Mouse (Mus musculus): ENCODE measurements around the gene Dst. TPM values are rescaled to one million over a fixed set of nuclear protein-coding genes. Genes with fewer than 3 reads are reported as not detected.

Gene Dst
- polyA plus RNA-seq, 1 experiment from 2014 or later: 63.1 TPM

DNA sequence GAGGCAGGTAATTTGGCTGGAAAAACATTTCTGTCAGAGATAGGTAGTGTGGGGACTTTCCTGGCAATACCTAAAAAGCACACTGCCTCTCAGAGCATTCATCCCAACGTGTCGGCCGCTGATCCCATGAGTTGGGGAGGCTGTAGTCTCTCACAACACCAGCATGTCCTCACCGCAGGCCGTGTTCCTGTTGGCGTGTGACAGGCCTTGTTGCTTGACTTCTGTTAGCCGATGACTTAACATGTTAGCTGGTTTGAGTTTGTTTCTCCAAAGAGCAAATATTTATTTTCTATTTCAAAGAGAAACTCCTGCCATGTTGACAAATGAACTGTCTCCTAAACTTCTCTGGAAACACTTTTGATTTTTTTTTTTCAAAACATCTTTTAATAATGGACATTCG lies 344.2 kb downstream of the Dst start:
- H3K9ac ChIP-seq: no peak overlapping the region
- peaks cover 92% of the 10 kb centered on the region for H3K36me3 ChIP-seq (replicated peaks; ENCODE audit: control insufficient read depth, insufficient read depth)
- no peaks in the 10 kb centered on the region for H3K27me3 ChIP-seq (ENCODE audit: control insufficient read depth, insufficient read depth, low read length)
- 96% methylated on average over 8 of the region's 8 CpGs for WGBS
- ATAC-seq (ENCODE audit: low FRiP score) (no peak), DNase-seq (ENCODE audit: low spot score) (no peak)
- H3K4me1 ChIP-seq (replicated peaks; ENCODE audit: control insufficient read depth, insufficient read depth, low read length): no peaks in the 10 kb centered on the region
- no peak overlapping the region for H3K27ac ChIP-seq
- no peak overlapping the region for H3K4me3 ChIP-seq (replicated peaks; ENCODE audit: low read length)
- no peaks in the 10 kb centered on the region for H3K9me3 ChIP-seq (ENCODE audit: control insufficient read depth, low read length)
- H3K4me2 ChIP-seq (replicated peaks): no peak overlapping the region

DNA sequence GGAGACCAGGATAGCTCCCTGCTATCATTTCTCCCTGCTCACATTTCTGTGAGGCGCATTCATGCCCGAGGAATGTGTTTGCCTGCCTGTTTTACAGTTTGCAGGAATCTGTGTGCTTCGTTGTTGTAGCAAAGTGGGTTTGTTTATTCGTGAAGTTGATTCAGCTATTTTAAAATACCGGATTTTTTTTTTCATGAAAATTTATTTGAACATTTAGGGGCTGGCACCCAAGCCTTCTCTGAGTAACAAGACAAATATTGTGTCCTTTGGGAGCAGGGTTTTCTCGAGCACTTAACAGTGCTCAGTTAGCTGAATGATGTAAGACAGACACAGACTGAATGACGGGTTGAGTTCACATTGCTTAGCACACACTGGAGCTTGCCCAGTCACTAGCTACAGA lies 345.9 kb downstream of the Dst start:
- DNase-seq (ENCODE audit: low spot score) (no peak), ATAC-seq (ENCODE audit: low FRiP score) (no peak)
- H3K9ac ChIP-seq: no peak overlapping the region
- WGBS: 88% methylated on average over 7 of the region's 7 CpGs
- no peak overlapping the region for H3K27ac ChIP-seq
- H3K4me2 ChIP-seq (replicated peaks): no peak overlapping the region
- no peak overlapping the region for H3K4me3 ChIP-seq (replicated peaks; ENCODE audit: low read length)
- peaks cover 92% of the 10 kb centered on the region for H3K36me3 ChIP-seq (replicated peaks; ENCODE audit: control insufficient read depth, insufficient read depth)
- H3K4me1 ChIP-seq (replicated peaks; ENCODE audit: control insufficient read depth, insufficient read depth, low read length): no peaks in the 10 kb centered on the region
- H3K9me3 ChIP-seq (ENCODE audit: control insufficient read depth, low read length): no peaks in the 10 kb centered on the region
- no peaks in the 10 kb centered on the region for H3K27me3 ChIP-seq (ENCODE audit: control insufficient read depth, insufficient read depth, low read length)

DNA sequence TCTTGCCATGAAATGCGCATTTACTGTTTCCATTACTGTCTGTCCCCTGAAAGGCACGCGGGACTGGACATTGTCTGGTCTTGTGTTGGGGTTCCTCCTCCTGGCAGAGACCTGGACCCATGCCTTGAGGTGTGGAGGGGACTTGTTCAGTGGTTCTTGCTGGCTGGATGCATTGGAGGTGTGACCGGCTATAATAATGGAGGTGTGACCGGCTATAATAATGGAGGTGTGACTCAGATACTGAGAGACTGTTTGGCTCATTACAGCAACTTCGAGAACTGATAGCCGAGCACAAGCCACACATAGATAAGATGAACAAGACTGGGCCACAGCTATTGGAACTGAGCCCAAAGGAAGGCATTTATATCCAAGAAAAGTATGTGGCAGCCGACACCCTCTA lies 351.9 kb downstream of the Dst start:
- WGBS: 95% methylated on average over 8 of the region's 8 CpGs
- Histone ChIP-seq H3K36me3 (replicated peaks; ENCODE audit: control insufficient read depth, insufficient read depth) (peaks cover 94% of the 10 kb centered on the region), H3K27ac (no peak overlapping the region), H3K4me1 (replicated peaks; ENCODE audit: control insufficient read depth, insufficient read depth, low read length) (no peaks in the 10 kb centered on the region), H3K27me3 (ENCODE audit: control insufficient read depth, insufficient read depth, low read length) (no peaks in the 10 kb centered on the region), H3K4me2 (replicated peaks) (no peak overlapping the region), H3K9me3 (ENCODE audit: control insufficient read depth, low read length) (no peaks in the 10 kb centered on the region), H3K9ac (no peak overlapping the region), H3K4me3 (replicated peaks; ENCODE audit: low read length) (no peak overlapping the region)
- DNase-seq (ENCODE audit: low spot score) (no peak), ATAC-seq (ENCODE audit: low FRiP score) (no peak)

DNA sequence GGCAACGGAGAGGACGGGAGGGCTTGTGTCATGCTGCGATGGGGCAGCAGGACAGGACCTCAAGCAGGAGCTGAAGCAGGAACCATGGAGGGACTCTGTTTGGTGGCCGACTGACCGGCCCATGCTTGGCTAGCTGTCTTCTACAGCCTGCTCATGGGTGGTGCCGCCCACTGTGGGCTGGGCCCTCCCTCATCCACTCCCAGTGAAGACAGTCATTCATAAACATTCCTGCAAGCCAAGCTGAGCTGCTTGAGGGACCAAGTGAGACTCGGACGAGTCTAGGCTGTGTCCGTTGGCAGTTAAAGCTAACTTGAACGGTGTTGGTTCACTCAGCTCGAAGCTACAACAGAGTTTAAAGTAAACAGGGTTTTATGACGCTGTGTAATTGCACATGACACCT lies 353.0 kb downstream of the Dst start:
- 89% methylated on average over 12 of the region's 12 CpGs for WGBS

DNA sequence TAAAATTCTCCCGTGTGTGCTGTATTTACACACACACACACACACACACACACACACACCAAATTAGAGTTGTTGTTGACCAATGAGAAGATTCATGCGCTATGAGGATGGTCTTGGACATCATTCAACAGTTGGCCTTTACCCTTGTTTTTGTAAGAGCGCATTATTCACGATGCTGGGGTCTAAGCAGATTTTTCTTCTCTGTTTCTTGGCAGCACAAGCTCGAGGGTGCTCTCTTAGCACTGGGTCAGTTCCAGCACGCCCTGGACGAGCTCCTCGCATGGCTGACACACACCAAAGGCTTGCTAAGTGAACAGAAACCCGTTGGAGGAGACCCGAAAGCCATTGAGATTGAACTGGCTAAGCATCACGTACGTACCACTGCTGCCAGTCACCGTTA lies 360.5 kb downstream of the Dst start:
- ATAC-seq (ENCODE audit: low FRiP score): no peak
- peaks cover 96% of the 10 kb centered on the region for H3K36me3 ChIP-seq (replicated peaks; ENCODE audit: control insufficient read depth, insufficient read depth)
- no peak overlapping the region for H3K4me2 ChIP-seq (replicated peaks)
- no peaks in the 10 kb centered on the region for H3K27me3 ChIP-seq (ENCODE audit: control insufficient read depth, insufficient read depth, low read length)
- H3K4me1 ChIP-seq (replicated peaks; ENCODE audit: control insufficient read depth, insufficient read depth, low read length): no peaks in the 10 kb centered on the region
- no peaks in the 10 kb centered on the region for H3K9me3 ChIP-seq (ENCODE audit: control insufficient read depth, low read length)
- H3K4me3 ChIP-seq (replicated peaks; ENCODE audit: low read length): no peak overlapping the region
- no peak for DNase-seq (ENCODE audit: low spot score)
- WGBS: 91% methylated on average over 13 of the region's 13 CpGs
- H3K27ac ChIP-seq: no peak overlapping the region
- no peak overlapping the region for H3K9ac ChIP-seq

More for the DNA sequence above, 353.0 kb downstream of the Dst start:
- peaks cover 96% of the 10 kb centered on the region for H3K36me3 ChIP-seq (replicated peaks; ENCODE audit: control insufficient read depth, insufficient read depth)
- no peak overlapping the region for H3K4me2 ChIP-seq (replicated peaks)
- H3K27me3 ChIP-seq (ENCODE audit: control insufficient read depth, insufficient read depth, low read length): no peaks in the 10 kb centered on the region
- H3K27ac ChIP-seq: no peak overlapping the region
- H3K4me3 ChIP-seq (replicated peaks; ENCODE audit: low read length): no peak overlapping the region
- no peak for ATAC-seq (ENCODE audit: low FRiP score)
- H3K4me1 ChIP-seq (replicated peaks; ENCODE audit: control insufficient read depth, insufficient read depth, low read length): no peaks in the 10 kb centered on the region
- H3K9ac ChIP-seq: no peak overlapping the region
- no peak for DNase-seq (ENCODE audit: low spot score)
- no peaks in the 10 kb centered on the region for H3K9me3 ChIP-seq (ENCODE audit: control insufficient read depth, low read length)

GRCm38 (mm10) chr1:34269578-34269977 lies 361.6 kb downstream of the Dst start:
- no peaks in the 10 kb centered on the region for H3K4me1 ChIP-seq (replicated peaks; ENCODE audit: control insufficient read depth, insufficient read depth, low read length)
- H3K27ac ChIP-seq: no peak overlapping the region
- 88% methylated on average over 11 of the region's 11 CpGs for WGBS
- DNase-seq (ENCODE audit: low spot score) (no peak), ATAC-seq (ENCODE audit: low FRiP score) (no peak)
- H3K27me3 ChIP-seq (ENCODE audit: control insufficient read depth, insufficient read depth, low read length): no peaks in the 10 kb centered on the region
- no peak overlapping the region for H3K9ac ChIP-seq
- no peaks in the 10 kb centered on the region for H3K9me3 ChIP-seq (ENCODE audit: control insufficient read depth, low read length)
- H3K4me3 ChIP-seq (replicated peaks; ENCODE audit: low read length): no peak overlapping the region
- H3K4me2 ChIP-seq (replicated peaks): no peak overlapping the region
- H3K36me3 ChIP-seq (replicated peaks; ENCODE audit: control insufficient read depth, insufficient read depth): peaks cover 95% of the 10 kb centered on the region

DNA sequence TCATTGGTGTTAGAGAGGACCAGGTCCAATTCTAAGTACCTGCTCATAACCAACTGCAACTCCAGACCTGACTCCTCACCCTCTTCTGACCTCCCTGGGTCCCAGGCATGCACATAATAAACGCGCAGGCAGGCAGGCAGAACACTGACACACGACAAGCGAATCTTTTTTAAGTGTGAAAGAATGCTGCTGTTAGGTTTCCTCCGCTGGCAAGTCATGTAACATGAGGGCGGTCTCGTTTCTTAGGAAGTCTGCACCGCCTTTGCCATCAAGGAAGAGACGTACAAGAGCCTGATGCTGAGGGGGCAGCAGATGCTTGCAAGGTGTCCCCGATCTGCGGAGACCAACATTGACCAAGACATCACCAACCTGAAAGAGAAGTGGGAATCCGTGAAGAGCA lies 365.9 kb downstream of the Dst start:
- no peak overlapping the region for H3K4me3 ChIP-seq (replicated peaks; ENCODE audit: low read length)
- peaks cover 98% of the 10 kb centered on the region for H3K36me3 ChIP-seq (replicated peaks; ENCODE audit: control insufficient read depth, insufficient read depth)
- ATAC-seq (ENCODE audit: low FRiP score) (no peak), DNase-seq (ENCODE audit: low spot score) (no peak)
- H3K27me3 ChIP-seq (ENCODE audit: control insufficient read depth, insufficient read depth, low read length): no peaks in the 10 kb centered on the region
- 93% methylated on average over 12 of the region's 12 CpGs for WGBS
- no peak overlapping the region for H3K27ac ChIP-seq
- no peaks in the 10 kb centered on the region for H3K9me3 ChIP-seq (ENCODE audit: control insufficient read depth, low read length)
- no peak overlapping the region for H3K4me2 ChIP-seq (replicated peaks)
- H3K9ac ChIP-seq: no peak overlapping the region
- H3K4me1 ChIP-seq (replicated peaks; ENCODE audit: control insufficient read depth, insufficient read depth, low read length): no peaks in the 10 kb centered on the region

DNA sequence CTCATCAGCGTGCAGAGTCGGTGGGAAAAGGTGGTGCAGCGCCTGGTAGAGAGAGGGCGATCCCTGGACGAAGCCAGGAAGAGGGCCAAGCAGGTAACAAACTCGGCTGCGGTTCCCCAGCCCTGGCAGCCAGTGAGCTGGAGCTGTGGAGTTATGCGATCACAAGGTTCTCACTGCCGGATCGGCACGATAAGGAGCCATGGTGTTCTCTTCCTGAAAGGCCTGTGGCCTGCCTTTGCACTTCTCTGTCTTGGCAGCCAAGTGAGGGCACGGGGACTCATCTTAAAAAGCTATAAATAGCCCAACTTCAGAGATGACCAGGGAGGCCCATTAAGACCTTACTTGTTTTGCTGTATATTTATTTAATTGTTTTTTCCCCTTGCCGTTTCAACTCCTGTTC lies 367.8 kb downstream of the Dst start:
- Histone ChIP-seq H3K27me3 (ENCODE audit: control insufficient read depth, insufficient read depth, low read length) (no peaks in the 10 kb centered on the region), H3K9ac (no peak overlapping the region), H3K4me2 (replicated peaks) (no peak overlapping the region), H3K4me3 (replicated peaks; ENCODE audit: low read length) (no peak overlapping the region), H3K27ac (no peak overlapping the region), H3K36me3 (replicated peaks; ENCODE audit: control insufficient read depth, insufficient read depth) (peaks cover 96% of the 10 kb centered on the region), H3K4me1 (replicated peaks; ENCODE audit: control insufficient read depth, insufficient read depth, low read length) (no peaks in the 10 kb centered on the region), H3K9me3 (ENCODE audit: control insufficient read depth, low read length) (no peaks in the 10 kb centered on the region)
- WGBS: 95% methylated on average over 13 of the region's 13 CpGs
- no peak for DNase-seq (ENCODE audit: low spot score)
- ATAC-seq (ENCODE audit: low FRiP score): no peak

GRCm38 (mm10) chr1:34276756-34277155 lies 368.7 kb downstream of the Dst start:
- 94% methylated on average over 7 of the region's 7 CpGs for WGBS
- no peak for ATAC-seq (ENCODE audit: low FRiP score)

GRCm38 (mm10) chr1:34277259-34277658 lies 369.2 kb downstream of the Dst start:
- Histone ChIP-seq H3K27ac (no peak overlapping the region), H3K36me3 (replicated peaks; ENCODE audit: control insufficient read depth, insufficient read depth) (peaks cover 94% of the 10 kb centered on the region), H3K4me2 (replicated peaks) (no peak overlapping the region), H3K9ac (no peak overlapping the region), H3K9me3 (ENCODE audit: control insufficient read depth, low read length) (no peaks in the 10 kb centered on the region), H3K4me3 (replicated peaks; ENCODE audit: low read length) (no peak overlapping the region), H3K4me1 (replicated peaks; ENCODE audit: control insufficient read depth, insufficient read depth, low read length) (no peaks in the 10 kb centered on the region), H3K27me3 (ENCODE audit: control insufficient read depth, insufficient read depth, low read length) (no peaks in the 10 kb centered on the region)
- DNase-seq (ENCODE audit: low spot score) (no peak), ATAC-seq (ENCODE audit: low FRiP score) (no peak)
- WGBS: 75% methylated on average over 8 of the region's 8 CpGs

More at GRCm38 (mm10) chr1:34276756-34277155, 368.7 kb downstream of the Dst start:
- Histone ChIP-seq H3K9me3 (ENCODE audit: control insufficient read depth, low read length) (no peaks in the 10 kb centered on the region), H3K27me3 (ENCODE audit: control insufficient read depth, insufficient read depth, low read length) (no peaks in the 10 kb centered on the region), H3K4me3 (replicated peaks; ENCODE audit: low read length) (no peak overlapping the region), H3K4me1 (replicated peaks; ENCODE audit: control insufficient read depth, insufficient read depth, low read length) (no peaks in the 10 kb centered on the region), H3K4me2 (replicated peaks) (no peak overlapping the region), H3K27ac (no peak overlapping the region), H3K9ac (no peak overlapping the region), H3K36me3 (replicated peaks; ENCODE audit: control insufficient read depth, insufficient read depth) (peaks cover 94% of the 10 kb centered on the region)
- DNase-seq (ENCODE audit: low spot score): no peak
